Mouse (Mus musculus): Measurements from ENCODE around the gene Gtpbp10. TPM values are rescaled to one million over a fixed set of nuclear protein-coding genes. Genes with fewer than 3 reads are reported as not detected.

Gene Gtpbp10
- polyA plus RNA-seq, 1 experiment: 0.03 TPM

DNA sequence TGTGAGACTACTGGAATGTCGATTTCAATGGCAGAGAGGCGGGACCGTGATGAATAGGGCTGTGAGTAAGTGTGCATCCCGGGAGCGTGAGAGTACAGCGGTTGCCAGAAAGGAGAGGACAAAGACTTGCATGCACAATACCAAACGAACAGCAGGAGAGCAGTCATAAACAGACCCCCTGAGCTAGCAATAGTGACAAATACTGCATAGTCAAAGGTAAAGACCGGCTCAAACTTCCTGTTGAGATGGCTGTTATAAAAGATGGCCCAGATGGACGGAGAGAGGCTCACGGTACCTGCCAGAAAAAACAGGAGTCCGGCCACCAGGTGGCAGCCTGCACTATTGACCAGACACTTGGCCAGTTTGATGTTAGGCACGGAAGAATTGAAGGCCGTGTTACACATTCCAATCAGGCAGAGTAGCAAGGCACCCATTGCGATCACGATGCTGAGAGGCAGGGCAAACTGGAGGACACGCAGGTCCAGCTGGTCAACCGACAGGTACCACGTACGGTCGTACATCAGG is 51.6 kb downstream of the Gtpbp10 start:
- no peak for TF ChIP-seq GATA1 (IDR thresholded peaks at IDR 0.05; ENCODE audit: low read length)
- no peak for TF ChIP-seq TAL1 (IDR thresholded peaks at IDR 0.05; ENCODE audit: low read length)
- H3K27me3 ChIP-seq (ENCODE audit: control insufficient read depth): no peaks in the 10 kb centered on the region
- H3K4me1 ChIP-seq (ENCODE audit: control insufficient read depth): no peaks in the 10 kb centered on the region
- no peaks in the 10 kb centered on the region for H3K9me3 ChIP-seq (ENCODE audit: control insufficient read depth, low read length)
- H3K36me3 ChIP-seq (ENCODE audit: control insufficient read depth): no peaks in the 10 kb centered on the region; the same call in 1 of the 2 replicates
- no peak overlapping the region for H3K4me3 ChIP-seq (replicated peaks)

GRCm38 (mm10) chr5:5504456-5504855 is 54.9 kb downstream of the Gtpbp10 start:
- no peaks in the 10 kb centered on the region for H3K9me3 ChIP-seq (ENCODE audit: control insufficient read depth, low read length)
- H3K27me3 ChIP-seq (ENCODE audit: control insufficient read depth): no peaks in the 10 kb centered on the region
- no peaks in the 10 kb centered on the region for H3K4me1 ChIP-seq (ENCODE audit: control insufficient read depth)
- no peaks in the 10 kb centered on the region; the same call in 1 of the 2 replicates for H3K36me3 ChIP-seq (ENCODE audit: control insufficient read depth)
- H3K4me3 ChIP-seq (replicated peaks): no peak overlapping the region
- no peak for TF ChIP-seq TAL1 (IDR thresholded peaks at IDR 0.05; ENCODE audit: low read length)
- TF ChIP-seq GATA1 (IDR thresholded peaks at IDR 0.05; ENCODE audit: low read length): no peak

GRCm38 (mm10) chr5:5503381-5503780 is 56.0 kb downstream of the Gtpbp10 start:
- Histone ChIP-seq H3K27me3 (ENCODE audit: control insufficient read depth) (no peaks in the 10 kb centered on the region), H3K4me1 (ENCODE audit: control insufficient read depth) (no peaks in the 10 kb centered on the region), H3K36me3 (ENCODE audit: control insufficient read depth) (no peaks in the 10 kb centered on the region; the same call in 1 of the 2 replicates), H3K9me3 (ENCODE audit: control insufficient read depth, low read length) (no peaks in the 10 kb centered on the region), H3K4me3 (replicated peaks) (no peak overlapping the region)
- TF ChIP-seq GATA1 (IDR thresholded peaks at IDR 0.05; ENCODE audit: low read length): no peak
- TF ChIP-seq TAL1 (IDR thresholded peaks at IDR 0.05; ENCODE audit: low read length): no peak

- Histone ChIP-seq H3K27me3 (ENCODE audit: control insufficient read depth) (no peaks in the 10 kb centered on the region), H3K9me3 (ENCODE audit: control insufficient read depth, low read length) (no peaks in the 10 kb centered on the region), H3K4me3 (replicated peaks) (no peak overlapping the region), H3K36me3 (ENCODE audit: control insufficient read depth) (no peaks in the 10 kb centered on the region; the same call in 1 of the 2 replicates), H3K4me1 (ENCODE audit: control insufficient read depth) (no peaks in the 10 kb centered on the region)
- TF ChIP-seq TAL1 (IDR thresholded peaks at IDR 0.05; ENCODE audit: low read length) (no peak), GATA1 (IDR thresholded peaks at IDR 0.05; ENCODE audit: low read length) (no peak)
These were observed 57.8 kb downstream of the Gtpbp10 start for GRCm38 (mm10) chr5:5501583-5501982.

DNA sequence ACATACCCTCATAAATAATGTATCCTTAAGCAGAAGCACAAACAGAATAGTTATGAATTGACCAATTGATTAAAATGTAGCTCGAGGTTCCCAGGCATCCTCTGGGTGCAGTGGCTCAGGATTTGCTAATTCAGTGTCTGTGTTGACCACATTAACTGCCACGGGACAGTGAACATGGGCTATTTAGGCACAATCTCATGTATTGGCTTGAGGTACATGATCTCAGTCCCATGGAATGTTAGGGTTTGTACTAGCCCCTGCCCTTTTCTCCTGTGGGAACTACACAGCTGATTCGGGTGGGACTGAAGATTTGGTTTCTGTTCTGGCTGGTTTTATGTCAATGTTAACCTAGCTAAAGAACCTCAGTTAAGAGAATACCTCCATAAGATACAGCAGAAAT is 62.9 kb downstream of the Gtpbp10 start:
- Histone ChIP-seq H3K9me3 (ENCODE audit: control insufficient read depth, low read length) (no peaks in the 10 kb centered on the region), H3K36me3 (ENCODE audit: control insufficient read depth) (no peaks in the 10 kb centered on the region), H3K4me3 (replicated peaks) (no peak overlapping the region), H3K27me3 (ENCODE audit: control insufficient read depth) (no peaks in the 10 kb centered on the region), H3K4me1 (ENCODE audit: control insufficient read depth) (no peaks in the 10 kb centered on the region)
- TF ChIP-seq TAL1 (IDR thresholded peaks at IDR 0.05; ENCODE audit: low read length) (no peak), GATA1 (IDR thresholded peaks at IDR 0.05; ENCODE audit: low read length) (no peak)

- no peaks in the 10 kb centered on the region for H3K27me3 ChIP-seq (ENCODE audit: control insufficient read depth)
- H3K36me3 ChIP-seq (ENCODE audit: control insufficient read depth): no peaks in the 10 kb centered on the region
- no peak for TF ChIP-seq TAL1 (IDR thresholded peaks at IDR 0.05; ENCODE audit: low read length)
- no peak for TF ChIP-seq GATA1 (IDR thresholded peaks at IDR 0.05; ENCODE audit: low read length)
- H3K4me3 ChIP-seq (replicated peaks): no peak overlapping the region
- no peaks in the 10 kb centered on the region for H3K4me1 ChIP-seq (ENCODE audit: control insufficient read depth)
- H3K9me3 ChIP-seq (ENCODE audit: control insufficient read depth, low read length): no peaks in the 10 kb centered on the region
These were observed 64.3 kb downstream of the Gtpbp10 start for GRCm38 (mm10) chr5:5495042-5495441.

DNA sequence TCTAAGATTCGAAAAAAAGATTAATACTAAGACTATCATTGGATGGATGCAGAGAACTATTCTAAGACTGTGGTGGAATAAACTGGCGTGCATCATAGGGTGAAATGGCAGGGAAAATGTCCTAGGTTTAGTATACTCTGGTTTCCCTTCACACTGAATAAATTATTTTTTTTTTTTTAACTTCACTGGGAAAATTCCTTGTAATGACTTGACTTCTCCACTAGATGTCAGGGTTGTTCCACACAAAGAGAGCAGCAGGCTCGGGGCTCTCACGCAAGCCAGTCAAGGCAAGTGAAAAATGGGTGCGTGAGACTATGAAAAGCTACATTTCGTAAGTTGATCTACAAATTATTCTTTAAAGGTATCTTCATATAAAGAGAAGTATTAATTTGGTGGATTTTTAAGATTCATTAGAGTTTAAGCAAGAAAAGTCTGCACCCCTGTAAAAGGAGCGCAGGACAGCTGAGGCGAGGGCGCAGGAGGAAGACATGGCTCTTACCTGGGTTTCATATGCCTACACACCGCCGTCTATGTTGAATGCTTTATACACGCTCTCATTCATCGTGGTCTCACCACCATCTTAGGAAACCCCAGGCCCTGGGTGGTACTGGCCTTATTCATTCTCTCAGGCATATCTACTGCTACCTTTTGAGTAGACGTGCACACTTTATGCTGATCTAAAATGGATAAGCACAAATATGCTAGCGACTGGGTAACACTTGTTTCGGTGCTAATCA is 64.9 kb downstream of the Gtpbp10 start:
- H3K9me3 ChIP-seq (ENCODE audit: control insufficient read depth, low read length): no peaks in the 10 kb centered on the region
- no peak for TF ChIP-seq GATA1 (IDR thresholded peaks at IDR 0.05; ENCODE audit: low read length)
- no peak for TF ChIP-seq TAL1 (IDR thresholded peaks at IDR 0.05; ENCODE audit: low read length)
- H3K27me3 ChIP-seq (ENCODE audit: control insufficient read depth): no peaks in the 10 kb centered on the region
- H3K4me3 ChIP-seq (replicated peaks): no peak overlapping the region
- H3K4me1 ChIP-seq (ENCODE audit: control insufficient read depth): no peaks in the 10 kb centered on the region
- H3K36me3 ChIP-seq (ENCODE audit: control insufficient read depth): no peaks in the 10 kb centered on the region

GRCm38 (mm10) chr5:5492163-5492562 is 67.2 kb downstream of the Gtpbp10 start:
- H3K36me3 ChIP-seq (ENCODE audit: control insufficient read depth): no peaks in the 10 kb centered on the region
- H3K4me3 ChIP-seq (replicated peaks): no peak overlapping the region
- H3K9me3 ChIP-seq (ENCODE audit: control insufficient read depth, low read length): no peaks in the 10 kb centered on the region
- H3K4me1 ChIP-seq (ENCODE audit: control insufficient read depth): no peaks in the 10 kb centered on the region
- H3K27me3 ChIP-seq (ENCODE audit: control insufficient read depth): no peaks in the 10 kb centered on the region
- TF ChIP-seq GATA1 (IDR thresholded peaks at IDR 0.05; ENCODE audit: low read length) (no peak), TAL1 (IDR thresholded peaks at IDR 0.05; ENCODE audit: low read length) (no peak)

Other genes starting within 250 kb of the Gtpbp10 start
- gene Cdk14, start 139.2 kb downstream of the Gtpbp10 start, polyA plus RNA-seq (2012): not detected in 2 replicates
- gene 1700015F17Rik, start 80.4 kb downstream of the Gtpbp10 start, polyA plus RNA-seq (2012): not detected in 2 replicates
- gene Cldn12, start 44.6 kb downstream of the Gtpbp10 start, polyA plus RNA-seq (2012): not detected in 2 replicates
- not detected in 2 replicates for gene Gm8773, start 14.3 kb upstream of the Gtpbp10 start, polyA plus RNA-seq (2012)
- 0.01 TPM in 1 of 2 replicates, not detected in the other for gene Cfap69, start 104.7 kb upstream of the Gtpbp10 start, polyA plus RNA-seq (2012)
- gene Steap2, start 135.0 kb upstream of the Gtpbp10 start, polyA plus RNA-seq (2012): 0.01 TPM in 1 of 2 replicates, not detected in the other
- gene Steap1, start 189.8 kb upstream of the Gtpbp10 start, polyA plus RNA-seq (2012): not detected in 2 replicates